Mouse (Mus musculus) granulocyte monocyte progenitor cell, adult 5-6 weeks (primary cell): ENCODE measurements around the gene Thoc3. TPM values are rescaled to one million over a fixed set of nuclear protein-coding genes. Genes with fewer than 3 reads are reported as not detected.

Experiments
- ATAC-seq: replicated peaks from 2 replicates; pipeline ENCODE4 v1.8.0; 2016; ENCODE audit warnings: mild to moderate bottlenecking, moderate TSS enrichment, inconsistent platforms; ENCODE audit not compliant: poor library complexity, severe bottlenecking
- total RNA-seq, 2 experiments: library from RNA; stranded (forward) in 1 of 2; stranded (reverse) in 1 of 2; fragments of 200-712, 200-1000 nt in 1 of 2; fragments of >200 nt in 1 of 2; fragmentation: Nextera tagmentation in 1 of 2; gene quantifications; 2 replicates each; pipeline ENCODE4 v1.2.3; 2014 to 2017

The Thoc3 gene
- total RNA-seq, 2 experiments from 2014 or later: 26.7 to 57.2 TPM

DNA sequence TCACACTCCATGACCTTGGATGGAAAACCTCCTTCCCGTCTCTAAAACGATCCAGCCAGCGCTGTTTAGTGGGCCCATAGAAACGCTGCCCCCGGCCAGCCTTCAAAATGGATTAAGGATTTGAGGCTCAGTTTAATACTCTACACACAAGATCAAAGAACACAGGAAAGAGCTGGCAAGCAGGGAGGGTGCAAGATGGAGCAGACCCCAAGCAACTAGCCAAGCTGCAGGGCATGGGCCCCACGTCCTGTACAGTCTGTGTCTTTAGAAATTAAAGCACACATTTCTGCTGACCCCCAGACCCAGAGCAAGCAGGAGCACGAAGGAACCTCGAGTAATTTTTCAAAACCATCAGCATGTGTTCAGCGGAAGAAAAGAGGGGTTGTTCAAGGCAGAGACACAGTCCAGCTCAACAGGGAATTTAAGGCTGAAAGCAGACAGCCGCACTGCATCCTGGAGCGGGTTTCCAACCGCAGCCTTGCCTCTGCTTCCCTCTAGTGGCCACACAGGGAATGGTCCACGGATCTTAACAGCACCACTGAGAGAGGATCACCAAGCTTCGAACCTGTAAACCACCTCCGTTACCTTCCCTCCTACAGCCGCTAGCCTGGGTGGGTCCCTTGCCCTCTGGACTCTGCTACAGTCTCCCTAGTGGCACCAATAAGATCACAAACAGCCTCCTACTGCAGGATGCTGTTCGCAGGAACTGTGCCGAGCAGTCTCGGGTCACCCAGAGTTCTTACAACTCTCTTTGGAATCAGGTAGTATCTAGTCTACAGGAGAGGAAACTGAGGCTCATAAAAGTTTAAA, 21.8 kb downstream of the Thoc3 start:
- peak; percentile 89 for ATAC-seq

- no peak for ATAC-seq
Observed at GRCm38 (mm10) chr13:54443693-54444092, 25.0 kb downstream of the Thoc3 start.

DNA sequence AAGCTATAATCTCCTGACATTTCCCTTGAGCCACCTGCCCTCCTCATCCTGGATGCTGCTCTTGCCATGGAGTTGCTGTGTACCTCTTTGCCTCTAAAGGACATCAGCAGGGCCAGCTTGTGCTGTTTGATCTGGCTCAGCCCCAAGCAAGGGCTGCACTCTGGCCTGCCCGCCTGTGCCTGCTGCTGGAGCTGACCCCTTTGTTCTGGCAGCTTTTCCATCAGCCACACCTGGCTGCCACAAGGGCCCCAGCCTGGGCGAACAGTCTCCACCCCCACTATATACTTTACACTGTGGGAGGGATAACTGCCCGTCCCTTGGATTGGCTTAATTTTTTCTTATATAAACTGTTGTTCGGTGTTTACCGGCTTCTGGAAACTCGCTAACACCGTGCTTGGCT, 28.7 kb downstream of the Thoc3 start:
- ATAC-seq: no peak

DNA sequence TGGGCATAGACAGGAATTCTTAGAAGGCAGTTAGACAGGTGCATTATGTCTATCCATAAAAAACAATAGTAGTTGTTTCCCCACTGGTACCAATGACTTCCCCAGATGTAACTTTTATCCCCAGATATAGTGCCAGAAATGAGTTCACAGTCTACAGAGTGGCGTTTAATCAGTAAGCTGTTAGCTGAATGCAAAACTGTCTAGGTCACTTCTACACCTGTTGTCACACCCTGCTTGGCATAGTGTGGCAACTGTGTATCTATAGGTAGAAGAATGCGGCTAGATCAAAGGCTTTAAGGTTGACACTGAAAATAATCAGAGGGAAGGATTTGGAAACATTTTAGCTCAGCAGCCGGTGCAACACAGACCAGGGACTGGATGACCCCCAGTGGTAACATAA, 29.8 kb downstream of the Thoc3 start:
- no peak for ATAC-seq

GRCm38 (mm10) chr13:54437083-54437482, 31.6 kb downstream of the Thoc3 start:
- ATAC-seq: no peak

DNA sequence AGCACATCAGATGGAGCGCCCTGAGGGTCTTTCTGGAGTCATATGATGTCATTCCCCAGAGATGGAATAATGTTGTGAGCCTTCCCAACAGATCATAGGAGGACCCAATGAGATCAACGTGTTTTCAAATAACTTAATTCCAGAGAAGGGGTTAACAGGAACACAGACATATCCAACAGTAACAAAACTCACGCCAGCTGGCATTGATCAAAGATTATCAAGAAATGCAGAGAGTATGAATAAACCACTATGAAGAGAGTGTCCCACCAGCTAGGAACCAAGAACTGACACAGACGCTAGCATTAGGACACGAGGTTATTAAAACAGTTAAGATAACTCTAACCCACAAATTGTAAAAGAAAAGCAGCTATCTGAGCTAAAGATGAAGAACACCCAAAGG, 32.0 kb downstream of the Thoc3 start:
- ATAC-seq: no peak

GRCm38 (mm10) chr13:54431161-54431560, 37.5 kb downstream of the Thoc3 start:
- no peak for ATAC-seq

GRCm38 (mm10) chr13:54430051-54430450, 38.6 kb downstream of the Thoc3 start:
- ATAC-seq: no peak

DNA sequence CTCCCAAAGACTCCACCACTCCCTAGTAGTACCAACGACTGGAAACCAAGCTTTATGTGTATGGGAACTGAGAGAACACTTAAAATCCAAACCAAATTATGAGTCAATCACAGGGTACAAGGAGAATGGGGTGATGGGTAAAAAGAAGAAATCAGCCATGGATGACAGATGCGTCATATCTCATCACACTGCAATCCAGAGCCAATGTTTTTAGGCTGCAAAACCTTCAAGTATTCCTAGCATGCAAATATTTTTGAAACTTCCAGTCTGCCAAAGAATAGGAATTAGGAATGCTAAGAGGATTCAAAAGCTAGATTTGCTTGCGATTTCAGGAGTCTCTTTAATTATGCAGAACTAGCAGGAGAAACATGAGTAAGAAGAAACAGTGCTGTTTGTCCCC, 39.9 kb downstream of the Thoc3 start:
- no peak for ATAC-seq

DNA sequence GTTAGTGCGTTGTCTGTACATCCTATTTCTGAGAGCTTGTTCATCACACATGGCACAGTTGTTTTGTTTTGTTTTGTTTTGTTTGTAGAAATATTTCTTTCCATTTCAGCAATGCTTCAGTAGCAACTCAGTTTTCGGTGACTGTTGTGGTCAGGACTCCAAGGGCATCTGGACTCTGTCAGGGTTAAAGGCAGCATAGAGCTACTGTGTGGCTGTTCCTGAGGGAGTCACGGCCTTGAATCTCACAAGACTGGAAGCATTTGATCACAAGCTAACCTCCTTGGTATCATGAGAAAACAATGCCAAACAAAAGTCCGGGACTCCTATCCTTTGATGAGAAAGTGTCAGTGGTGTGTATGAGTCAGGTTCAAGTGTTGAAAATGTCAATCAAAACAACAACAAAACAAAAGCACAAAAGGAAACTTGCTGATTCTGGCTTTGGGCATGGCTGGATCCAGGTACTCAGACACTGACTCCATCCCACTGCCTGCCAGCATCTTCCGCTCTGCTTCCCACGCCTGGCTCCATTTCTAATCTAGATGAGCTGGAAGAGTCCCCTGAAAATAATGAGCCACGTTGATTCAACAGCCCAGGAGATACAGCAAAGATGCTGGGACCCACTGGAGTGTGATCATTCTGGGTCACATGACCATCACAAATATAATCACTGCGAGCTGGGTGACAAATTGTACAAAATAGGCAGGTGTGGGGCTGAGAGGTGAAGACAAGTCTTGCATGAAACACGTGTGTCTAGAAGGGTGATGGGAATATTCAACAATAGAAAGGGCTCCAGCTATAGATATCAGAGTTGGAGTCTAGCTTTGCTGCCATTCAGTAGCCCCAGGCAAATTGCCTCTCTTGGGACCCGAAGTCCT, 41.6 kb downstream of the Thoc3 start:
- no peak for ATAC-seq

GRCm38 (mm10) chr13:54425269-54425668, 43.4 kb downstream of the Thoc3 start:
- ATAC-seq: no peak

GRCm38 (mm10) chr13:54420226-54420625, 48.4 kb downstream of the Thoc3 start:
- no peak for ATAC-seq

GRCm38 (mm10) chr13:54418781-54419327, 49.8 kb downstream of the Thoc3 start:
- no peak for ATAC-seq

GRCm38 (mm10) chr13:54415059-54415458, 53.6 kb downstream of the Thoc3 start:
- ATAC-seq: no peak

DNA sequence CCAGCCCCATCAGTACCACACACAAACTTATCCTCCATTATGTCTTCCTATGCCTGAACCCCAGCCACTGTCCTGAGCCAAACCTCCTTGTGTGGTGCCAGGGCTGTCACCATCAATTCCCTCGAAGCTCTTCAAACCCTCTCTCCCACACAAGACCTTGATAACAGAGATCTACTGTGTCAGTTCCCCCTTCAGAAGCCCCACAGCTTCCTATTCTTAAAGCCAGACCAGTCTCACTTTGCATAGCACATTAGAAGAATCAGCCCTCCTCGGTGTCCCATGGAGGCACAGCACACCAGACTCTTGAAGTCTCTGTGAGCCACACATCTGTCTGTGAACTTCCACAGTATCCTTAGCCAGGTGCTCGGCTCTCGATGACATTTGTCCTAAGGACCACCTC, 55.9 kb downstream of the Thoc3 start:
- no peak for ATAC-seq

GRCm38 (mm10) chr13:54412236-54412635, 56.4 kb downstream of the Thoc3 start:
- no peak for ATAC-seq

DNA sequence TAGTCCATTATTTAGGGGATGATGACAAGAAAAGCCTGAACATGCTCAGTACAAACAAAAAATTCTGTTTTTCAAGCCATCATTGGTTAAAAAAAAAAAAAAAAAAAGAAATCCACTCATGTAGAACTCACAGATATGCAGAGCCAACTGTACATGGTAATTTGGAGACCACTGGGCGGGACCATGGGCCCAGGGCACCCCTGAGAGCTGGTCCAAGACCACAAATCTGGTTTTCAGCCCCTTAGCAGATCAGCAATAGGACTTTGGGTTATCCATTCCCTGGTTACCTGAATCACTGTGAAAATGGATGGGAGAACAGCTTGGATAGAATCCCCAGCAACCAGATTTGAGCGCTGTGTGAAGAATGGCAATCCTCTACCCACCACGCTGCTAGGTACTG, 57.0 kb downstream of the Thoc3 start:
- no peak for ATAC-seq
